Comparison of ENCODE assay signal across 11 mouse cellular contexts in genomic region chrX:11254062-11254461, GRCm38 (mm10). TPM values are rescaled to one million over a fixed set of nuclear protein-coding genes. Genes with fewer than 3 reads are reported as not detected.
DNase-seq lines count a peak whose midpoint lies in the region; ATAC-seq and TF ChIP-seq lines count a peak whose summit lies in the region.
"Had no signal": no experiment of that assay in that cellular context is flagged by ENCODE, and none has a peak within 500 bp of the region (broad histone marks: within the 10 kb centered on the region; RNA-seq: fewer than 3 reads in every experiment).

No protein-coding gene starts in this region.

- no peak overlapping the region for H3K9ac ChIP-seq in kidney, embryonic 15.5 days

- DNase-seq in kidney, adult 8-10 months = no peak
- peak; percentile 30 to 64 for DNase-seq in left cerebral cortex, adult 18-20 months (ENCODE audit: low spot score in 2 of 2)
- DNase-seq in right cerebral cortex, postnatal 25 days = peak; percentile 53
- DNase-seq in thymus, postnatal 4 days = no peak
- no peak for DNase-seq in gastrocnemius, adult 8-10 months (ENCODE audit: low spot score in 2 of 2)

- H3K9me3 ChIP-seq in kidney, embryonic 15.5 days (replicated peaks) = no peaks in the 10 kb centered on the region

- H3K27me3 ChIP-seq in kidney, embryonic 15.5 days = peaks cover 35% of the 10 kb centered on the region

- TF ChIP-seq POLR2A in embryonic fibroblast, embryonic 13.5 days (IDR thresholded peaks at IDR 0.05; ENCODE audit: low read depth, low read length) = no peak

- H3K4me3 ChIP-seq in kidney, embryonic 15.5 days (replicated peaks) = no peak overlapping the region
- H3K4me3 ChIP-seq in embryonic fibroblast, embryonic 13.5 days (ENCODE audit: insufficient read depth, low read length) = no peak overlapping the region

- H3K4me2 ChIP-seq in kidney, embryonic 15.5 days = no peak overlapping the region

- H3K27ac ChIP-seq in kidney, embryonic 15.5 days = peak overlapping the region; percentile 71
- H3K27ac ChIP-seq in embryonic fibroblast, embryonic 13.5 days (ENCODE audit: insufficient read depth, low read length) = peak overlapping the region; percentile 89

- H3K36me3 ChIP-seq in kidney, embryonic 15.5 days = no peaks in the 10 kb centered on the region

- peaks cover 20% of the 10 kb centered on the region for H3K4me1 ChIP-seq in kidney, embryonic 15.5 days
- H3K4me1 ChIP-seq in embryonic fibroblast, embryonic 13.5 days (ENCODE audit: control insufficient read depth, insufficient read depth, low read length) = peaks cover 5% of the 10 kb centered on the region; the same call in 1 of the 2 replicates

- no peak for TF ChIP-seq CTCF in embryonic fibroblast, embryonic 13.5 days (IDR thresholded peaks at IDR 0.05; ENCODE audit: borderline replicate concordance, insufficient read depth, low read length)

- no peak for ATAC-seq in kidney, embryonic 15.5 days (replicated peaks; ENCODE audit: low FRiP score)

- 46% methylated on average over 5 of the region's 5 CpGs for WGBS in kidney, embryonic 15.5 days

RNA-seq across cellular contexts. Expression of gene H2al1a, which starts 45.0 kb away (rescaled TPM):
- polyA plus RNA-seq in kidney, embryonic 15.5 days (2015; fragmentation: Nextera tagmentation; extraction: Ambion mirVana) = not detected in 2 replicates
- not detected in 2 replicates for polyA plus RNA-seq in embryonic fibroblast, embryonic 13.5 days (2011; ENCODE audit: insufficient read length, low read depth, missing spikeins)
- not detected for total RNA-seq in left cerebral cortex, adult 18-20 months (2021)
- total RNA-seq in gastrocnemius, adult 8-10 months (2022) = not detected
- total RNA-seq: heart, postnatal 36 days; liver, adult 2 months; neutrophil, adult 5-6 weeks had no signal
- polyA plus RNA-seq: cortical plate, adult 2 months; liver, adult 2 months had no signal

RNA-seq across cellular contexts. Expression of gene H2al1b, which starts 48.2 kb away (rescaled TPM):
- not detected in 2 replicates for polyA plus RNA-seq in kidney, embryonic 15.5 days (2015; fragmentation: Nextera tagmentation; extraction: Ambion mirVana)
- not detected in 2 replicates for polyA plus RNA-seq in embryonic fibroblast, embryonic 13.5 days (2011; ENCODE audit: insufficient read length, low read depth, missing spikeins)
- not detected for total RNA-seq in left cerebral cortex, adult 18-20 months (2021)
- not detected for total RNA-seq in gastrocnemius, adult 8-10 months (2022)
- total RNA-seq: heart, postnatal 36 days; liver, adult 2 months; neutrophil, adult 5-6 weeks had no signal
- polyA plus RNA-seq: cortical plate, adult 2 months; liver, adult 2 months had no signal

RNA-seq across cellular contexts. Expression of gene H2al1c, which starts 51.4 kb away (rescaled TPM):
- not detected in 2 replicates for polyA plus RNA-seq in kidney, embryonic 15.5 days (2015; fragmentation: Nextera tagmentation; extraction: Ambion mirVana)
- not detected in 2 replicates for polyA plus RNA-seq in embryonic fibroblast, embryonic 13.5 days (2011; ENCODE audit: insufficient read length, low read depth, missing spikeins)
- not detected for total RNA-seq in left cerebral cortex, adult 18-20 months (2021)
- total RNA-seq in gastrocnemius, adult 8-10 months (2022) = not detected
- total RNA-seq: heart, postnatal 36 days; liver, adult 2 months; neutrophil, adult 5-6 weeks had no signal
- polyA plus RNA-seq: cortical plate, adult 2 months; liver, adult 2 months had no signal

RNA-seq across cellular contexts. Expression of gene H2al1d, which starts 54.6 kb away (rescaled TPM):
- not detected in 2 replicates for polyA plus RNA-seq in kidney, embryonic 15.5 days (2015; fragmentation: Nextera tagmentation; extraction: Ambion mirVana)
- polyA plus RNA-seq in embryonic fibroblast, embryonic 13.5 days (2011; ENCODE audit: insufficient read length, low read depth, missing spikeins) = not detected in 2 replicates
- not detected for total RNA-seq in left cerebral cortex, adult 18-20 months (2021)
- not detected for total RNA-seq in gastrocnemius, adult 8-10 months (2022)
- total RNA-seq: heart, postnatal 36 days; liver, adult 2 months; neutrophil, adult 5-6 weeks had no signal
- polyA plus RNA-seq: cortical plate, adult 2 months; liver, adult 2 months had no signal

RNA-seq across cellular contexts. Expression of gene H2al1e, which starts 57.7 kb away (rescaled TPM):
- not detected in 2 replicates for polyA plus RNA-seq in kidney, embryonic 15.5 days (2015; fragmentation: Nextera tagmentation; extraction: Ambion mirVana)
- not detected in 2 replicates for polyA plus RNA-seq in embryonic fibroblast, embryonic 13.5 days (2011; ENCODE audit: insufficient read length, low read depth, missing spikeins)
- total RNA-seq in left cerebral cortex, adult 18-20 months (2021) = not detected
- total RNA-seq in gastrocnemius, adult 8-10 months (2022) = not detected
- total RNA-seq: heart, postnatal 36 days; liver, adult 2 months; neutrophil, adult 5-6 weeks had no signal
- polyA plus RNA-seq: cortical plate, adult 2 months; liver, adult 2 months had no signal

Comparison
In these comparisons a context has a peak if more than half of its experiments do, and no peak if none do; other contexts are left out.
1. DNase-seq: peak in left cerebral cortex, adult 18-20 months (2 of 2) and right cerebral cortex, postnatal 25 days (single experiment); none in kidney, adult 8-10 months (0 of 2), thymus, postnatal 4 days (single experiment) and gastrocnemius, adult 8-10 months (0 of 2).